Mouse (Mus musculus) lung, embryonic 16.5 days (tissue): ENCODE results near the gene Tmeff1. TPM values are rescaled to one million over a fixed set of nuclear protein-coding genes. Genes with fewer than 3 reads are reported as not detected.

Source experiments
- ATAC-seq: fragments of 200-750 bp; cut with Nextera tagmentation; 2 replicates; pipeline ENCODE4 v1.8.0; 2017; ENCODE audit warnings: low read depth, mild to moderate bottlenecking, moderate library complexity
- H3K27ac ChIP-seq: fragments of 300-500 bp; sonication (generic); 2 replicates; pipeline ENCODE4 v1.5.1; 2014; ENCODE audit warnings: mild to moderate bottlenecking, control low read depth, low read length
- H3K27me3 ChIP-seq: fragments of 300-500 bp; sonication (generic); 2 replicates; pipeline ENCODE4 v1.6.1; 2014; ENCODE audit warnings: low read depth, low read length, mixed read lengths; ENCODE audit not compliant: control insufficient read depth, insufficient read depth
- H3K36me3 ChIP-seq: fragments of 300-500 bp; sonication (generic); 2 replicates; pipeline ENCODE4 v1.6.1; 2014; ENCODE audit warnings: low read length; ENCODE audit not compliant: control insufficient read depth, insufficient read depth
- H3K4me1 ChIP-seq: fragments of 300-500 bp; sonication (generic); replicated peaks from 2 replicates; pipeline ENCODE4 v1.6.1; 2014; ENCODE audit warnings: low read length, mixed read lengths; ENCODE audit not compliant: control insufficient read depth, insufficient read depth
- H3K4me2 ChIP-seq: fragments of 300-500 bp; sonication (generic); 2 replicates; pipeline ENCODE4 v1.6.1; 2014; ENCODE audit warnings: low read depth, low read length, control low read depth
- H3K4me3 ChIP-seq: fragments of 300-500 bp; sonication (generic); 2 replicates; pipeline ENCODE4 v1.5.1; 2014; ENCODE audit warnings: mild to moderate bottlenecking, low read length, control low read depth
- H3K9ac ChIP-seq: fragments of 300-500 bp; sonication (generic); 2 replicates; pipeline ENCODE4 v1.6.1; 2014; ENCODE audit warnings: low read length, control low read depth
- H3K9me3 ChIP-seq: fragments of 300-500 bp; sonication (generic); 2 replicates; pipeline ENCODE4 v1.6.1; 2016; ENCODE audit warnings: low read length; ENCODE audit not compliant: control insufficient read depth
- WGBS: fragments of 180-500 bp; shearing (Covaris S2); extraction: QIAGEN DNeasy Blood & Tissue Kit; methylation state at CpG from one replicate; pipeline ENCODE4 v1.1.7; 2014; 5-methylcytosine and 5-hydroxymethylcytosine counted together
- polyA plus RNA-seq: library from polyadenylated mRNA; unstranded; fragments of >200 nt; fragmentation: Nextera tagmentation; extraction: Ambion mirVana; gene quantifications from 2 replicates; pipeline ENCODE4 v1.2.1, GENCODE M21; 2015

Gene Tmeff1
- polyA plus RNA-seq, 1 experiment from 2014 or later: 11.5 TPM

GRCm38 (mm10) chr4:48592844-48593243 lies 7.9 kb downstream of the Tmeff1 start:
- Histone ChIP-seq H3K4me2 (no peak overlapping the region), H3K4me3 (no peak overlapping the region), H3K9me3 (no peaks in the 10 kb centered on the region), H3K27ac (no peak overlapping the region), H3K9ac (no peak overlapping the region), H3K36me3 (no peaks in the 10 kb centered on the region), H3K27me3 (no peaks in the 10 kb centered on the region), H3K4me1 (peaks cover 9% of the 10 kb centered on the region; the same call in 1 of the 2 replicates)
- no peak for ATAC-seq
- WGBS: 90% methylated on average over 7 of the region's 7 CpGs

GRCm38 (mm10) chr4:48596111-48596510 lies 11.1 kb downstream of the Tmeff1 start:
- H3K36me3 ChIP-seq: no peaks in the 10 kb centered on the region
- H3K4me3 ChIP-seq: no peak overlapping the region
- no peak overlapping the region for H3K27ac ChIP-seq
- H3K9me3 ChIP-seq: no peaks in the 10 kb centered on the region
- no peak overlapping the region for H3K4me2 ChIP-seq
- H3K27me3 ChIP-seq: no peaks in the 10 kb centered on the region
- ATAC-seq: no peak
- WGBS: 69% methylated on average over 7 of the region's 7 CpGs
- no peaks in the 10 kb centered on the region; the same call in 1 of the 2 replicates for H3K4me1 ChIP-seq
- H3K9ac ChIP-seq: no peak overlapping the region

- Histone ChIP-seq H3K27me3 (no peaks in the 10 kb centered on the region), H3K4me3 (no peak overlapping the region), H3K9ac (no peak overlapping the region), H3K36me3 (peaks cover 7% of the 10 kb centered on the region; the same call in 1 of the 2 replicates), H3K4me1 (no peaks in the 10 kb centered on the region), H3K9me3 (no peaks in the 10 kb centered on the region), H3K4me2 (no peak overlapping the region), H3K27ac (no peak overlapping the region)
- 92% methylated on average over 3 of the region's 3 CpGs for WGBS
- ATAC-seq: no peak
Observed at GRCm38 (mm10) chr4:48605650-48606049, 20.7 kb downstream of the Tmeff1 start.

DNA sequence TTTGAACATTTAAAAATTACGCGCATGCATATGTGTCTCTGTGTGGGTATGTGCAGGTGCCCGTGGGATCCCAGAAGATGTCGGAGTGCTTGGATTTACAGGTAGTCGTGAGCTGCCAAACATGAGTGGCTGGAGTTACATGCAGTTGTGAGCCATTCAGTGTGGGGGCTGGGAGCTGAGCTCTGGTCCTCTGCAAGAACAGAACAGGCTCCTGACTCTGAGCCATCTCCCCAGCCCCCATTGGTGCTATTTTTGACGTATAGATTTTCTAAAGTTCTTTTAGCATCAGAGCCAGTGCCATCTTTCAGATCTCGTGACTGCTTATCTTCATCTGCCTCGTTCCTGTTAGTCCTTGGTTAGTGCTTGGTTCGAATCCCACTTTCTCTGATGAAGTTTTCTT lies 24.5 kb downstream of the Tmeff1 start:
- no peaks in the 10 kb centered on the region for H3K9me3 ChIP-seq
- no peaks in the 10 kb centered on the region for H3K4me1 ChIP-seq
- no peaks in the 10 kb centered on the region for H3K27me3 ChIP-seq
- no peak overlapping the region for H3K27ac ChIP-seq
- WGBS: 90% methylated on average over 9 of the region's 9 CpGs
- H3K9ac ChIP-seq: no peak overlapping the region
- H3K4me3 ChIP-seq: no peak overlapping the region
- no peak for ATAC-seq
- H3K36me3 ChIP-seq: peaks cover 9% of the 10 kb centered on the region; the same call in 1 of the 2 replicates
- H3K4me2 ChIP-seq: no peak overlapping the region

- H3K4me2 ChIP-seq: no peak overlapping the region
- no peaks in the 10 kb centered on the region for H3K9me3 ChIP-seq
- H3K27me3 ChIP-seq: no peaks in the 10 kb centered on the region
- no peak overlapping the region for H3K27ac ChIP-seq
- 92% methylated on average over 6 of the region's 6 CpGs for WGBS
- no peak for ATAC-seq
- no peaks in the 10 kb centered on the region for H3K4me1 ChIP-seq
- H3K36me3 ChIP-seq: peaks cover 9% of the 10 kb centered on the region; the same call in 1 of the 2 replicates
- H3K9ac ChIP-seq: no peak overlapping the region
- H3K4me3 ChIP-seq: no peak overlapping the region
Observed at GRCm38 (mm10) chr4:48610251-48610650, 25.3 kb downstream of the Tmeff1 start.

- ATAC-seq: no peak
- H3K36me3 ChIP-seq: peaks cover 3% of the 10 kb centered on the region; the same call in 1 of the 2 replicates
- 92% methylated on average over 4 of the region's 4 CpGs for WGBS
Observed at GRCm38 (mm10) chr4:48615483-48615882, 30.5 kb downstream of the Tmeff1 start.

GRCm38 (mm10) chr4:48617201-48617600 lies 32.2 kb downstream of the Tmeff1 start:
- no peaks in the 10 kb centered on the region for H3K4me1 ChIP-seq
- H3K27me3 ChIP-seq: no peaks in the 10 kb centered on the region
- H3K4me3 ChIP-seq: no peak overlapping the region
- no peak overlapping the region for H3K27ac ChIP-seq
- no peak overlapping the region for H3K4me2 ChIP-seq
- no peaks in the 10 kb centered on the region; the same call in 1 of the 2 replicates for H3K36me3 ChIP-seq
- H3K9ac ChIP-seq: no peak overlapping the region
- 95% methylated on average over 15 of the region's 15 CpGs for WGBS
- no peak for ATAC-seq
- no peaks in the 10 kb centered on the region for H3K9me3 ChIP-seq

More at GRCm38 (mm10) chr4:48615483-48615882, 30.5 kb downstream of the Tmeff1 start:
- Histone ChIP-seq H3K27ac (no peak overlapping the region), H3K4me2 (no peak overlapping the region), H3K9ac (no peak overlapping the region), H3K9me3 (no peaks in the 10 kb centered on the region), H3K4me3 (no peak overlapping the region), H3K4me1 (no peaks in the 10 kb centered on the region), H3K27me3 (no peaks in the 10 kb centered on the region)

GRCm38 (mm10) chr4:48620121-48620520 lies 35.1 kb downstream of the Tmeff1 start:
- Histone ChIP-seq H3K9me3 (no peaks in the 10 kb centered on the region), H3K27me3 (no peaks in the 10 kb centered on the region), H3K4me2 (no peak overlapping the region), H3K36me3 (peaks cover 2% of the 10 kb centered on the region; the same call in 1 of the 2 replicates), H3K4me1 (no peaks in the 10 kb centered on the region), H3K27ac (no peak overlapping the region), H3K4me3 (no peak overlapping the region), H3K9ac (no peak overlapping the region)
- ATAC-seq: no peak
- WGBS: 90% methylated on average over 6 of the region's 6 CpGs

DNA sequence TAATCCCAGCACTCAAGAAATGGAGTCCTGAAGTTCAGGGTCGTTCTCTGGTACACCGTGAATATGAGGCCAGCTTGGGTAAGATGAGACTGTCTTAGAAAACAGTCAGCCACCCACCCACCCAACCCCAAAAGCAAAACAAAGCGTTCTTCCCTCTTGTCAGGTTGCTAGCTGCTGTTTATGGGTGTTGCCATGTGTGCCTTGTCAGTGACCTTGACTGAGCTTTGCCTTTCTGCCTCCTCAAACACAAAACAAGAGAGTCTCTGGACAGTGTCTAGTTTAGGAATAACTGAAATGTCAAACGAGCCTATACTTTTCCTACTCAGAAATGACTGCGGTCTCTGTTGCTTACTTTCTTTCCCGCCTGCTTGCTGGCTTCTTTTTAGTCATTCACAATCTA lies 37.3 kb downstream of the Tmeff1 start:
- ATAC-seq: no peak
- no peak overlapping the region for H3K9ac ChIP-seq
- no peak overlapping the region for H3K4me3 ChIP-seq
- no peaks in the 10 kb centered on the region for H3K9me3 ChIP-seq
- WGBS: 83% methylated on average over 6 of the region's 6 CpGs
- H3K36me3 ChIP-seq: peaks cover 7% of the 10 kb centered on the region
- no peaks in the 10 kb centered on the region for H3K27me3 ChIP-seq
- H3K4me1 ChIP-seq: no peaks in the 10 kb centered on the region
- H3K27ac ChIP-seq: no peak overlapping the region
- no peak overlapping the region for H3K4me2 ChIP-seq

DNA sequence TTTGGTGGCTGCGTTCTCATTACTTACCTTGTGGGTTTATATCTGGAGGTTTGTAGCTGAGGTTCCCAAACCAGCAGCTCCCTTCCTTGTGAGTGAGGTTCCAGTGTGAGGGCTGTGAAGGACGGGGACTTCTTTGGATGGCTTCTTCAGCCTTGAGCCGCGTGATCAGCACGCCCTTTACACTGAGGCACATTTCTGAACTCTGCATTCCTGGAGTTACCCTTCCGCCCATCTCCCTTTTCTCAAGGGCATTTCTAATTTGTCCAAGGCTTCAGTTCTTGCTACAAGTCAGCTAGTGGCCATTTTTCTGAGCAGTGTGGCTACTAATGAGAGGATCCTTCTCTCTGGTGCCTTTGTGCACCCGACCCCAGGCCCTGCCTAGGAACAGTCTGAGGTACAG lies 38.0 kb downstream of the Tmeff1 start:
- no peak for ATAC-seq
- Histone ChIP-seq H3K4me3 (no peak overlapping the region), H3K9me3 (no peaks in the 10 kb centered on the region), H3K27me3 (no peaks in the 10 kb centered on the region), H3K4me1 (no peaks in the 10 kb centered on the region), H3K9ac (no peak overlapping the region), H3K4me2 (no peak overlapping the region), H3K36me3 (peaks cover 7% of the 10 kb centered on the region), H3K27ac (no peak overlapping the region)
- WGBS: 93% methylated on average over 7 of the region's 7 CpGs
